Mouse (Mus musculus) kidney, embryonic 16.5 days (tissue): ENCODE measurements around the gene E2f6. TPM values are rescaled to one million over a fixed set of nuclear protein-coding genes. Genes with fewer than 3 reads are reported as not detected.

Source experiments
- ATAC-seq: fragments of 200-750 bp; cut with Nextera tagmentation; 2 replicates; pipeline ENCODE4 v1.8.0; 2017; ENCODE audit warnings: moderate TSS enrichment; ENCODE audit not compliant: low FRiP score, low TSS enrichment
- H3K27ac ChIP-seq: fragments of 300-500 bp; sonication (generic); 2 replicates; pipeline ENCODE4 v1.5.1; 2014; ENCODE audit warnings: low read length
- H3K27me3 ChIP-seq: fragments of 300-500 bp; sonication (generic); 2 replicates; pipeline ENCODE4 v1.6.1; 2014; ENCODE audit warnings: low read length, control low read depth, mixed read lengths; ENCODE audit not compliant: insufficient read depth
- H3K36me3 ChIP-seq: fragments of 300-500 bp; sonication (generic); 2 replicates; pipeline ENCODE4 v1.6.1; 2014; ENCODE audit warnings: low read length, control low read depth, mixed read lengths; ENCODE audit not compliant: insufficient read depth
- H3K4me1 ChIP-seq: fragments of 300-500 bp; sonication (generic); 2 replicates; pipeline ENCODE4 v1.6.1; 2014; ENCODE audit warnings: low read length, control low read depth, mixed read lengths; ENCODE audit not compliant: insufficient read depth
- H3K4me2 ChIP-seq: fragments of 300-500 bp; sonication (generic); replicated peaks from 2 replicates; pipeline ENCODE4 v1.6.1; 2014; ENCODE audit warnings: low read depth, low read length
- H3K4me3 ChIP-seq: fragments of 300-500 bp; sonication (generic); 2 replicates; pipeline ENCODE4 v1.5.1; 2014; ENCODE audit warnings: mild to moderate bottlenecking, low read length
- H3K9ac ChIP-seq: fragments of 300-500 bp; sonication (generic); replicated peaks from 2 replicates; pipeline ENCODE4 v1.6.1; 2014; ENCODE audit warnings: low read length
- H3K9me3 ChIP-seq: fragments of 300-500 bp; sonication (generic); 2 replicates; pipeline ENCODE4 v1.6.1; 2016; ENCODE audit warnings: low read length, control low read depth
- WGBS: fragments of 180-500 bp; shearing (Covaris S2); extraction: QIAGEN DNeasy Blood & Tissue Kit; methylation state at CpG from one replicate; pipeline ENCODE4 v1.1.7; 2014; 5-methylcytosine and 5-hydroxymethylcytosine counted together
- polyA plus RNA-seq: library from polyadenylated mRNA; unstranded; fragments of >200 nt; fragmentation: Nextera tagmentation; extraction: Ambion mirVana; gene quantifications from 2 replicates; pipeline ENCODE4 v1.2.1, GENCODE M21; 2015

The E2f6 gene
- polyA plus RNA-seq, 1 experiment from 2014 or later, result 41.7 TPM

DNA sequence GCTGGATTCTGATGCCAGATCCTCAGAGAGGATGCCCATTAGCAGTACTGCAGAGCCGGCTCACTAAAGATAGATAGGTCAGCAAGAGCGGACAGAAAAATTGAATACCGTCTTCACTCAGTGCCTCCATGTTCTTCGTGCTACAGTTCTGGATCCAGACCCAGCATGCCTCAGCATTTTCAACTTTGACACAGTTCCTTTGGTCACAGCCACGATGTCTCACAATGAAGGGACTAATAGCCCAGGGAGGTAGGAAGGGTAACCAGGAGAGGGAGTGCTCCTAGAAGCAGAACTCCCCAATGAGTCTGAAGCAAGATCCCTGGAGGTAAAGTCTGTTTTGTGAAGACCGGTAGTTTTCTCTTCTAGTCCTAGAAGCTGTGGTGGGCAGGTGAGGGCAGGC, 57.9 kb downstream of the E2f6 start:
- 82% methylated on average over 6 of the region's 6 CpGs for WGBS
- no peak overlapping the region for H3K27ac ChIP-seq
- H3K36me3 ChIP-seq, result no peaks in the 10 kb centered on the region
- H3K4me3 ChIP-seq, result no peak overlapping the region
- H3K4me2 ChIP-seq, result no peak overlapping the region
- H3K27me3 ChIP-seq, result no peaks in the 10 kb centered on the region
- H3K9ac ChIP-seq, result no peak overlapping the region
- H3K9me3 ChIP-seq, result no peaks in the 10 kb centered on the region
- ATAC-seq, result no peak
- peaks cover 42% of the 10 kb centered on the region for H3K4me1 ChIP-seq

DNA sequence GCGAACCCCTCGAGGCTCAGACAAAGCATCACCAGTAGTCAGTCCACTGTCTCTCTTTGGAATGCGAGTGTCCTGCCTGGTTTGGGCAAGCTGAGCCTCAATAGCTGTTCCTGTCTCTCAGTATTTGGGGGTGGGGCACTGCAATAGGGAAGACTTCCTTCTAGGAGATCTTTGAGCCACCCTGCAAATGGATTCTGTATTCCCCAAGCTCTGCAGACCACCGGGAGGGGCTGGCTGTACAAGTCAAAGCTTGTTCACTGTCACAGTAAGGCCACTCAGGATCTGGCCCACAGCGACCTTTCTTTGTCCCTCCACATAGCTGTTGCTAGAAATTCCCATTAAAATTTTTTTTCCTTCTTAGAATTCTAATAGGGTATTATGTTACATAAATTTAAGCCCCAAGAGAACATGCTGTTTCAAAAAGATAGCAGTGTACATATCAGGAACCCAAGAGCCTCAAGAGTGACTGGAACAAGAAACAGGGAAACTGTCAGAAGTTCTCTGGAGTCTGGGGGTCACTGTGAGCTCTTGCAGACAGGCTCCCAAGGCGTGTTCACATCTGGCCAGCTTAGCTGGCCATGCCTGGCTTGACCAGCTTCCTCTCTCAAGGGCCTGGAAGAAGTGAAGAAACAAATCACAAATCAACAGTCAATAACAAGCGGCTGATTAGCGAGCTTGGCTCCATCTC, 58.5 kb downstream of the E2f6 start:
- Histone ChIP-seq H3K4me3 (no peak overlapping the region), H3K4me2 (no peak overlapping the region), H3K9me3 (no peaks in the 10 kb centered on the region), H3K27ac (peak overlapping the region; percentile 89; the same call in 1 of the 2 replicates), H3K36me3 (no peaks in the 10 kb centered on the region), H3K9ac (no peak overlapping the region), H3K4me1 (peaks cover 45% of the 10 kb centered on the region), H3K27me3 (no peaks in the 10 kb centered on the region)
- ATAC-seq, result no peak
- 63% methylated on average over 8 of the region's 8 CpGs for WGBS

DNA sequence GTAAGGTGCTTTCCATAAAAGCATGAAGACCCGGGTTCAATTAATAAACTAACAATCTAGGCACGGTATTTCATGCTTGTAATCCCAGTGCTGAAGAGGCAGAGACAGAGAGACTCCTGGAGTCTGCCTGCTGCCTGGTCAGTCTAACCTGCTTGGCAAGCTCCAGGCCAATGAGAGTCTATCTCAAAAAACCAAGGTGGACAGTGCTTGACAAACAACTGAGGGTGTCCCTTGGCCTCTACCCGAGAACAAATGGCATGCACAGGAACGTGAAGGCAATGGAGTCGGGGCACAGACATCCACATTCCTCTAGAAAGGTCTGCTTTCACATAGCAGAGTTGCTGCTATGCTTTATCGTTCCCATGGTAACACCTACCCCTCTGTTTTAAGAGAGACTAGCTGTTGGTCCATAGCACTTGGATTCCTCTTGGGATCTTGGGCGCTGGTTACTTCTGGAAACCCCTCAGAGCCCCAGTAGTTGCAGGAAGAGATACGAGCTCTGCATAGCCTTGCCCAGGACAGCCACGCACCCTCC, 59.2 kb downstream of the E2f6 start:
- Histone ChIP-seq H3K36me3 (no peaks in the 10 kb centered on the region), H3K27ac (peak overlapping the region; percentile 89), H3K4me3 (no peak overlapping the region), H3K4me2 (no peak overlapping the region), H3K9ac (peak overlapping the region; percentile 36; the same call in 1 of the 2 replicates), H3K9me3 (no peaks in the 10 kb centered on the region), H3K4me1 (peaks cover 45% of the 10 kb centered on the region), H3K27me3 (no peaks in the 10 kb centered on the region)
- peak; percentile 13; the same call in 1 of the 2 replicates for ATAC-seq
- 45% methylated on average over 9 of the region's 9 CpGs for WGBS

DNA sequence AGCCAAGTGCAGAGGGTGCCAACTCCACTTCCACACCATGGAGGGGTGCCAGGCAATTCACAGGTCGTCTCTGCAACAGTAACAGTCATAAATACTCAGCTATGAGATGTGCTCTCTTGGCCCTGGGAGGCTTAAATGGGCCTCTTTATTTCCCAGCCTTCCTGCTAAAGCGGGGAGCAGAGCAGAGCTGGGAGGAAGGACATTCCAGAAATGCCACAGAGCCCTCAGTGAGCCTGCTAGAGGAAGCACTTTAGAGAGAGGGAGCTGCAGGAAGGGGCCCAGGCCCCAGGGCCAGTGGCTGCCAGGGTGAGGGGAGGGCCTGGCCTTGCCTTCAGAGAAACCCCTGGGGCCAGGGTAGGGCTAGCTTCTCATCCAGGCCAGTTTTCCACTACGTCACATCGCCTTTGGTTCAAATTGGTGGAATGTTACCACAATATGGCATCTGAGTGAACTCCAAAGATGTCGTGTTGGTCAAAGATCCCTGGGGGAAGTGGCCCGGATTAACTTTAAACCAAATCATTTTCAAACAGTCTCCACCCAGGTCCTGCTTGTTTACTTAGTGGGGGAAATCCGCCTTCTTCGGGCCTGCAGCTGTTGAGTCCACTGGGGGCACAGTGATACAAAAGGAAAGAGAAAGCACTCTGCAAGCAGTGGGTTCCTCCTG, 59.8 kb downstream of the E2f6 start:
- H3K4me2 ChIP-seq, result no peak overlapping the region
- peaks cover 45% of the 10 kb centered on the region for H3K4me1 ChIP-seq
- H3K9me3 ChIP-seq, result no peaks in the 10 kb centered on the region
- ATAC-seq, result peak; percentile 77
- no peak overlapping the region for H3K4me3 ChIP-seq
- WGBS, result 32% methylated on average over 8 of the region's 8 CpGs
- no peaks in the 10 kb centered on the region for H3K27me3 ChIP-seq
- peak overlapping the region; percentile 89 for H3K27ac ChIP-seq
- peak overlapping the region; percentile 36; the same call in 1 of the 2 replicates for H3K9ac ChIP-seq
- H3K36me3 ChIP-seq, result no peaks in the 10 kb centered on the region

DNA sequence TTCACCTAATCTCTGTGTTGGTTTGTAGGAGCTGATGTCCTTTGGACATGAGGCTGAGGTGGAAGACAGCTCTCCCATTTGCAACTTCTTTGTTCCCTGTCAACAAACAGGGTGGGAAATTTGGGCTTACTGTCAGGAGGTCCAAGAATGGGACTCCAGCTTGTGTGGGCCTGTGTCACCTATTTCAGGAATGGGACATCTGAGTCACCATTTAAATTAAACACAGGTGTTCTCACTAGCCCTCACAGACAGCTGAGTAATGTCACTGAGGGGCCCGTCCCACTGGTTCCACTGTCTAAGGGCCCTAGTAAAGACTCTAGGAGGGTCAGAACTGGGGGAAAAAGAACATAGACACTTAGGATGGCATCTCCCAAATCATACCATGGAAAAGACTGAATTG, 61.2 kb downstream of the E2f6 start:
- no peaks in the 10 kb centered on the region for H3K36me3 ChIP-seq
- H3K4me2 ChIP-seq, result no peak overlapping the region
- no peak overlapping the region for H3K27ac ChIP-seq
- H3K9me3 ChIP-seq, result no peaks in the 10 kb centered on the region
- no peak overlapping the region for H3K4me3 ChIP-seq
- H3K4me1 ChIP-seq, result peaks cover 35% of the 10 kb centered on the region
- H3K9ac ChIP-seq, result no peak overlapping the region
- WGBS, result 83% methylated on average over 1 of the region's 1 CpGs
- no peak for ATAC-seq
- no peaks in the 10 kb centered on the region for H3K27me3 ChIP-seq

DNA sequence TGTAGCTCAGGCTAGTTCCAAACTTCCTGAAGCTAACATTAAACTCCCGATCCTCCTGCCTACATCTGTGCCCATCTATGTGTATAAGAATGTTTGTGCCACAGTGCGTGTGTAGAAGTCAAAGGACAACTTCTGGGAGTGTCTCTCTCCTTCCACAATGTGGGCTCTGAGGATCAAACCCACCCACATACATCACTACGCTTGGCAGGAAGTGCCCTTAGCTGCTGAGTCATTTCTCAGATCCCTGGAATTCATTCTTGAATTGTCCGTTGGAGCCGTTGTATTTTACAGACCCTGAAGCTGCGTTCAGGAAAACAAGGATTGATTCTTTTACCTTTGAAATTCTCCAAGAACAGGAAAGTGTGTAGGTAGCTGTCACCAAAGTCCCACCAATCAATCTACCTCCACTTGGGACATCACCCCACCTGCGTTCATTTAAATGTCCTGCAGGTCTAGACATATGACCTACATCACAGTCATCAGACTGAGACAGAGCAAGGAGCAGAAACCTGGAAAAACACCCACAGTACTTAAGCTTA, 62.2 kb downstream of the E2f6 start:
- no peaks in the 10 kb centered on the region for H3K9me3 ChIP-seq
- ATAC-seq, result no peak
- no peak overlapping the region for H3K27ac ChIP-seq
- no peaks in the 10 kb centered on the region for H3K27me3 ChIP-seq
- WGBS, result 55% methylated on average over 7 of the region's 7 CpGs
- H3K36me3 ChIP-seq, result no peaks in the 10 kb centered on the region
- no peak overlapping the region for H3K9ac ChIP-seq
- H3K4me3 ChIP-seq, result no peak overlapping the region
- H3K4me1 ChIP-seq, result peaks cover 34% of the 10 kb centered on the region
- H3K4me2 ChIP-seq, result no peak overlapping the region

DNA sequence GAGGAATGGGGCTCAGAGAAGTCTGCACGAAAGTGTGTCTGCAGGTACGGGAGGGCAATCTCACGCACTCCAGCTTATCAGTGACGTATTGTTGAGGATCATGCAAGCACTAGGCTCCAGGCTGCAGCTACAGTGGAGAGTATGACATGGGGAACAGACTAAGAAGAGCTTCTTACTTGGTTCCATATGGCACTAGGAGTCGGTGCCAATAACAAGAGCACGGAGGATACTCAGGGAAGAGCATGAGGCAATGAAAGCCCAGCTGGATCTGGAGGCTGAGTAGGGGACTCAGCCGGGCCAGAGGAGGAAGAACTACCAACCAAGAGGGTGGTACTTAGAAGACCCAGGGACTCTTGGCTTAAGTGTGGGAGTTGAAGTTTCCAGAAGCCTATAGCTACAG, 62.8 kb downstream of the E2f6 start:
- ATAC-seq, result no peak
- Histone ChIP-seq H3K4me3 (no peak overlapping the region), H3K4me2 (no peak overlapping the region), H3K27ac (no peak overlapping the region), H3K27me3 (no peaks in the 10 kb centered on the region), H3K4me1 (peaks cover 34% of the 10 kb centered on the region), H3K9me3 (no peaks in the 10 kb centered on the region), H3K9ac (no peak overlapping the region), H3K36me3 (no peaks in the 10 kb centered on the region)
- WGBS, result 83% methylated on average over 7 of the region's 7 CpGs

DNA sequence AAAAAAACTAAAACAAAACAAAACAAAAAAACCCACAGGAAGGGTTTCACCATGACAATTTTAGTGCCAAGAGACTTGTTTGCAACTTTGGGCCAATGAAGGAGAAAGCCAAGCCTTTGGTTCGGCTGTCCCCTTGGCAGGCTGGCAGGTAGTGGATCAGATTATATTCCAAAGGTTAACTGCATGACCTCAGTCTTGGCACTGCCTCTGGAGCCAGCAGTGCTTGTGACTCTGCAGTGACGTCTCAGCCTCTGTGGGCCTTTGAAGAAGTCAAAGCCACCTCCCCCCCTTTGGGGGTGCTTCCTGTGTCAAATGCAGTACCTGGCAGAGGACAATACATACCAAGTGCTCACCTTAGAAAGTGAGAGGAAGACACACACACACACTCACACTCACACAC, 63.3 kb downstream of the E2f6 start:
- Histone ChIP-seq H3K27me3 (no peaks in the 10 kb centered on the region), H3K4me1 (peaks cover 30% of the 10 kb centered on the region), H3K9ac (no peak overlapping the region), H3K4me2 (no peak overlapping the region), H3K27ac (no peak overlapping the region), H3K36me3 (no peaks in the 10 kb centered on the region), H3K4me3 (no peak overlapping the region), H3K9me3 (no peaks in the 10 kb centered on the region)
- WGBS, result 35% methylated on average over 2 of the region's 2 CpGs
- ATAC-seq, result no peak

DNA sequence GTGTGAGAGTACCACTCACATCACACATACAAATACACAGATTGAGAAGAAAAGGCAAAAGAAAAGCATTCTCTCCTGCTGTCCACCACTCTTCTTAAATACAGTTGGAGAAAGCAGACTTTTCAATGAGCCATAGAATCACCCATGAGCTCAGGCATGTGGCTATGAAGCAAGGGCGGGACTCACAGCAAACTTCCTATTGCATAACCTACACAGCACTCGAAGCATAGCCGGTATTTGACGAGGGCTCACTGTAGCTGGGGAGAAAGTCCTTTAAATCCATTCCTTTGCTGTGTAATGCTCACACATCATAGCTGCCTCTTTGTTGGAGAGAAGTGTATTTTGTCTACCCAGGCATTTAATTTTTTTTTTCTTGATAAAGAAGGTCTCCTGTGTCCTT, 64.5 kb downstream of the E2f6 start:
- peaks cover 19% of the 10 kb centered on the region for H3K4me1 ChIP-seq
- no peak overlapping the region for H3K4me3 ChIP-seq
- H3K4me2 ChIP-seq, result no peak overlapping the region
- no peaks in the 10 kb centered on the region for H3K9me3 ChIP-seq
- 59% methylated on average over 4 of the region's 4 CpGs for WGBS
- H3K27me3 ChIP-seq, result no peaks in the 10 kb centered on the region
- no peak overlapping the region for H3K27ac ChIP-seq
- H3K9ac ChIP-seq, result no peak overlapping the region
- no peaks in the 10 kb centered on the region for H3K36me3 ChIP-seq
- ATAC-seq, result no peak

DNA sequence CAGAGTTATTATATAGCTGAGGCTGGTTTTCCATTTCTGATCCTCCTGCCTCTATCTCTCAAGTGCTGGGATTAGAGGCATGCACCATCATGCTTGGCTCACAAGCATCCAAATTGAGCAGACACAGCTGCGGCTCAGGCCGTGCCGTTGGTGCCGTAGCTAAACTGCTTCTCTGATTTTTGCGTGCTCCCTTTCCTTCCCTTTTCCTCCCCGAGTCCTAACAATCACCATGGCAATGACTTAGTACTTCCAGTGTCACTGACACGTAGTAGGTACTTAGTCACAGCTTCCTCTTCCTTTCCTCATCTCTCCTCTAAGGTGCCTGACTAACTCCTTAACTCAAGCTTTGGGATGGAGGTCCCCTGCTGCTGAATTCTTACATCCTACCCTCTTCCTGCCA, 64.9 kb downstream of the E2f6 start:
- no peak overlapping the region for H3K4me3 ChIP-seq
- peaks cover 15% of the 10 kb centered on the region; the same call in 1 of the 2 replicates for H3K4me1 ChIP-seq
- H3K27me3 ChIP-seq, result no peaks in the 10 kb centered on the region
- WGBS, result 77% methylated on average over 7 of the region's 7 CpGs
- no peaks in the 10 kb centered on the region for H3K9me3 ChIP-seq
- H3K27ac ChIP-seq, result no peak overlapping the region
- H3K36me3 ChIP-seq, result no peaks in the 10 kb centered on the region
- no peak for ATAC-seq
- no peak overlapping the region for H3K9ac ChIP-seq
- H3K4me2 ChIP-seq, result no peak overlapping the region
